Mouse (Mus musculus) G1E (cell line): ENCODE results near the gene Nme3.

Source experiments
- CTCF ChIP-seq: IDR thresholded peaks from 2 replicates; pipeline ENCODE4 v1.5.1; 2012; ENCODE audit warnings: low read depth, low read length, inconsistent platforms, mixed read lengths
- GATA1 ChIP-seq: IDR thresholded peaks from 2 replicates; pipeline ENCODE4 v1.6.1; 2012; ENCODE audit warnings: borderline replicate concordance, low read length, inconsistent platforms, mixed read lengths

DNA sequence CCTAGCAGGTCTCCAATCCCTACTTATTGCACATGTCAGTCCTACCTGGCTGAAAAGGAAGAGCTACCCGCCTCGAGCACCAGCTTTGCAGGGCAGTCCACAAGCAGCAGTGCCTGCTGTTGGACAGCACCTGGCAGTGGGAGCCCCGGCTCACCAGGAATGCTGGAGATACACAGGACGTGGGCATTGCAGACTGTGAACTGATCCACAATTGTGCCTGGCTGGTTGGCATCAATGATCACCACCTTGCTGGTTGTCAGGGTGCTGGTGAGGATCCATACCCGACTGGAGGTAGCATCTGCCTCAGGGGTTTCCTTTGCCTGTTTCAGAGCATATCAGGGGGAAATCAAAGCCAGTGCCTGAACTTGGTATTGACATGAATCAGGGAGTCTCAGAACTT is 5.8 kb downstream of the Nme3 start:
- no peak for TF ChIP-seq CTCF
- TF ChIP-seq GATA1: no peak
